Mouse (Mus musculus) erythroid progenitor cell, adult 5-6 weeks (primary cell): Measurements from ENCODE around the gene Snx21. TPM values are rescaled to one million over a fixed set of nuclear protein-coding genes. Genes with fewer than 3 reads are reported as not detected.

Source experiments
- ATAC-seq: replicated peaks from 2 replicates; pipeline ENCODE4 v1.8.0; 2016; ENCODE audit warnings: moderate number of reproducible peaks, mild to moderate bottlenecking, moderate TSS enrichment, inconsistent platforms; ENCODE audit not compliant: poor library complexity, low FRiP score, severe bottlenecking
- total RNA-seq, 2 experiments: library from RNA; stranded (forward) in 1 of 2; stranded (reverse) in 1 of 2; fragments of 150-400 nt in 1 of 2; fragments of 186-747, 209-891 nt in 1 of 2; gene quantifications; 2 replicates each; pipeline versions ENCODE4 v1.2.3 to v1.2.4; 2015 to 2017; ENCODE audit warnings: low replicate concordance in 2 of 2

Snx21 gene
- total RNA-seq, 2 experiments from 2014 or later: not detected

- peak; percentile 95 for ATAC-seq
Measured at GRCm38 (mm10) chr2:164822636-164823165, 37.1 kb downstream of the Snx21 start, which contains the start of gene Zswim1. Zswim1 (plus strand) TSS chr2:164822686.

- ATAC-seq: peak; percentile 50
Measured at GRCm38 (mm10) chr2:164823181-164823585, 37.6 kb downstream of the Snx21 start.

DNA sequence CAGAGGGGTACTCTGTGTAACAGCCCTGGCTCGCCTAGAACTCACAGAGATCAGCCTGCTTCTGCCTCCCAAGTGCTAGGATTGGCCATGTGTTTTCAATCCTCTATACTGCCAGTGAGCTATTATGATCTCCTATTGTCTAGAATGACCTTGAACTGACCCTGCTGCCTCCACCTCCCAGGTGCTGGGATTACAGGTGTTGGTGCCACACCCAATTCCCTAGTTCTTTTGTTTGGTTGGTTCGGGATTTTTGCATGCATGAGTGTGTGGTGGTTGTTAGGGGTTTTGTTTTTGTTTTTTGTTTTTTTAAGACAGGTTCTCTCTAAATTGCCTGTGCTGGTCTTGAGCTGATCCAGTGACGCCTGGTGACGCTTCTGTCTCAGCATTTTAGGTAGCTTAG lies 38.3 kb downstream of the Snx21 start:
- ATAC-seq: no peak

GRCm38 (mm10) chr2:164825521-164825920 lies 39.9 kb downstream of the Snx21 start:
- no peak for ATAC-seq

DNA sequence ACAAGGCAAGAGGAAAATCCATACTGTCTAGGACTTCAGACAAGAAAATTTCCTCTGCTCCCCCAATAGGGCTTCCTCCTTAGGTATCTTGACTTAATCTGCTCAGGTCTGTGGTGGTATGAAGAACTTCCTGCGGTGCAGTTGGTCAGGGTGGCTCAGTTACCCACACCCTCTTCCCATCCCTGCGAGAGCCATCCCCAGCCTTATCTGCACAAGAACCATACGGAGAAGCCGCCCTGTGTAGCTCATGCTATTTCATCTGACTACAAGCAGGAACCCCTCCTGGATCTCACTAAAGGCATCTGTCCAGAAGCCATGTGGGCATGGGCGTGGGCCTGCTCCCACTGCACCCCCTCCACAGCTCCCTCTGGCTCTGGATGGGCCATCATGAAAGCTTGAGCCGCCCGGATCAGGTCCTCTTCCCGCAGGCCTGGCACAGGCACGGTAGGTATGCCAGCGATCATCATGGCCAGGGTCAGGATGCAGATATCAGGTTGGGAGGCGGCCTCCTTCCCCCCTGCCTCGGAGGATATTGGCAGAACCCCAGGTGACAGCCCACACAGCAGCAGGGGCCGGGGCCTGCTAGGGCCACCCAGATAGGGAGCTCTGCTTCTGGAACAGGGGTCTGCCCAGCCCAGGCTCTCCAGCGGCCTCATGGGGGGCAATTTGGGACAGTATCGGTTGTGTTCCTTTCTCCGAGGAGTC lies 41.7 kb downstream of the Snx21 start:
- peak; percentile 31; the same call in 1 of the 2 replicates for ATAC-seq

GRCm38 (mm10) chr2:164828437-164828836 lies 42.8 kb downstream of the Snx21 start, which contains the start of gene Spata25:
Spata25 (minus strand) TSS chr2:164828537.
- no peak for ATAC-seq

DNA sequence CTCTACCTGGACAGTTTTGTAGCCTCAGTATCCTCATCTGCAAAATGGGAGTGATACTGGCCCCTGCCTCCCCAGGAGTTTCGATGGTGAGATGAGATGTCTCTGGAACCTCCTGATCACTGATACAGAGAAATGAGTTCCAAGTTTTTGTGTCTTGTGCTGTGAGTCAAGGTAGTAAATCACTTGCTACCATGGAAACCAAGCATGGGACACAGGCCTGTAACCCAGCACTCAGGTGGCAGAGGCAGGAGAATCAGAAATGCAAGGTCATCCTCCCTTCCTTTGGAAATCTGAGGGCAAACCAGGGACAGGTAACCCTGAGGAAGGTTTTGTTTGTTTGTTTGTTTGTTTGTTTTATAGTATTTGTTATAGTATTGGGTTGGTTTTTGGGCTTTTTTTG lies 43.5 kb downstream of the Snx21 start:
- no peak for ATAC-seq

- ATAC-seq: no peak
Measured at GRCm38 (mm10) chr2:164831029-164831428, 45.4 kb downstream of the Snx21 start.

DNA sequence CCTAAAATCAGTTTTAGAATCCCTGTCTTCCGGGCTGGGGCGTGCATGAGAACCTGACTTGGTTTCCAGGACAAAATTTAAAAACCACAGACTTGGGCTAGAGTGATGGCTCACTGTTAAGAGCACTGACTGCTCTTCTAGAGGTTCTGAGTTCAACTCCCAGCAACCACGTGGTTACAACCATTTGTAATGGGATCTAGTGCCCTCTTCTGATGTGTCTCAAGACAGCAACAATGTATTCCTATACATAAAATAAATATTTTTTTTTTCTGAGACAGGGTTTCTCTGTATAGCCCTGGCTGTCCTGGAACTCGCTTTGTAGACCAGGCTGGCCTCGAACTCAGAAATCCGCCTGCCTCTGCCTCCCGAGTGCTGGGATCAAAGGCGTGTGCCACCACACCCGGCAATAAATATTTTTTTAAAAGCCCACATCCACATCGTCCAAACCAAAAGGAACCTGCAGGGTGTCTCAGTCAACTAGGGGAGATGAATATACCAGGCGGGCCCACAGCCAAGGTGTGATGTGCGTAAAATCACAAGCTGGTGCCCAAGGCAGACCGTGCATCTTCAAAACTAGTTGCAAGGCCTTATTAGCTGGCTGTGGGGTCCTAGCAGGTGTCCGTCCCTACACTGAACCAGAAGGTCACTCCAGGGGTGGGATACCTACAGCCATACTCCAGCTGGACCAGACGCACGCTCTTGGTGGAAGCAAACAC lies 46.6 kb downstream of the Snx21 start:
- ATAC-seq: no peak

DNA sequence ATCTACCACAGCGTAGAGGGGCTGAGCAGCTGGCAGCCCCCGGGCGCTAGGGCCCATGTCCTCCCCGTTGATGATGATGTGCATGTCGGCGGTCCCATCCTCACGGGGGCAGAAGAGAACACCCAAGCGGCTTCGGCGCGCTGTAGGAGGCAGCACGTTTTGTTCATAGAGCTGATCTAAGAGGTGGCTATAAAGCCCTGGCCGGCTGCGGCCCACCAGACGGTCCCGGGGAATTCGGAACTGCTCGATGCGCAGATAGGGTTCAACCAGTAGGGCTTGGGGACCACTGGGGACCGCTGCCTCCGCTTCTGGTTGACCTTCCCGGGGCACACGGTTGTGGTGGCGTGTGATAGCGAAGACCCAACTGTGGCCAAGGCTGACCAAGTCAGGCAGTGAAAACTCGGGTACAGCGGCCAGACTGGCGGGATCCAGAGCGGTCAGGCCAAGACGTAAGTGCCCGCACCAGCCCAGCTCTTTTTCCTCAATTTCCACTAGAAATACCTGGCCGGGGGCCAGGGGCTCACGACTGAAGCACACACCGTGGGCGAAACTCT lies 47.2 kb downstream of the Snx21 start, which contains the start of gene Ctsa:
TSS of gene Ctsa (plus strand) at position 126 of the 554 bp plus-strand sequence.
- ATAC-seq: peak; percentile 72

DNA sequence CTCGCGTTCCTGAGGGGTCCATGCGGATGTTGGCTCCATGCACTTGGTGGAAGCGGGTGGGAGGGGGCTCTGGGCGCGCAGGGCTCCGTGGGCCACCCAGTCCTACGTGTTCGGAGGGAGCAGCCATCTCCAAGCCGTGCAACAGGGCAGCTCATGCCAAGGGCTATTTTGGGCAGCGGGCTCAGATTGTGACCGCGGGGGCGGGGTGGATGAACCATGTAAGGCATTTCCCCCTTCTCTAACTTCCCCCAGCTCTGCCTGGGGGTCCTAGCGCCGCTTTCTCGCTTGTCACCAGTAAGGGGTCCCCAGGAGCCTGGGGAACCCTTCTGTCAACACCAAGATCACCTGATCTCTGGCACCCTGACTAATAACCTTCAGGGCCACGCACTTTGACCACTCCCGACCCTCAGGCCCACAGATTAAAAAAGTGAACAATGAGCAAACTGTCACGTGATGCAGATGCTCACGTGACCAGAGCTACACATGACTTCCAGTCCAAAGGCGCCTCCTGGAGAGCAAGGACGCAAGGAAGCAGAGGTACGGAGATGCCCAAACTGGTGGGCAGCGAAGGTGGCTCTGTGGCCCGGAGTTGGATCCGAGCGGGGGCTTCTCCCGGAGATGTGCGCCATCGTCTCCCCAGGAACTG lies 47.8 kb downstream of the Snx21 start, which contains the start of gene Neurl2:
TSS of gene Neurl2 (minus strand) at position 143 of the 646 bp plus-strand sequence.
- peak; percentile 73 for ATAC-seq

- no peak for ATAC-seq
Measured at GRCm38 (mm10) chr2:164834531-164834930, 48.9 kb downstream of the Snx21 start.

- no peak for ATAC-seq
Measured at GRCm38 (mm10) chr2:164835164-164835563, 49.5 kb downstream of the Snx21 start.

Other genes starting within 250 kb of the Snx21 start
- gene Wfdc2, start 223.4 kb upstream of the Snx21 start, total RNA-seq (2015; ENCODE audit: low replicate concordance): not detected in 2 replicates
- not detected in 2 replicates for gene Wfdc2, start 223.4 kb upstream of the Snx21 start, total RNA-seq (2017; ENCODE audit: low replicate concordance)
- gene Spint3, start 212.4 kb upstream of the Snx21 start, total RNA-seq (2015; ENCODE audit: low replicate concordance): not detected in 2 replicates
- not detected in 2 replicates for gene Spint3, start 212.4 kb upstream of the Snx21 start, total RNA-seq (2017; ENCODE audit: low replicate concordance)
- not detected in 2 replicates for gene Wfdc6a, start 200.4 kb upstream of the Snx21 start, total RNA-seq (2015; ENCODE audit: low replicate concordance)
- gene Wfdc6a, start 200.4 kb upstream of the Snx21 start, total RNA-seq (2017; ENCODE audit: low replicate concordance): not detected in 2 replicates
- not detected in 2 replicates for gene Eppin, start 192.2 kb upstream of the Snx21 start, total RNA-seq (2015; ENCODE audit: low replicate concordance)
- not detected in 2 replicates for gene Eppin, start 192.2 kb upstream of the Snx21 start, total RNA-seq (2017; ENCODE audit: low replicate concordance)
- not detected in 2 replicates for gene Wfdc6b, start 172.3 kb upstream of the Snx21 start, total RNA-seq (2015; ENCODE audit: low replicate concordance)
- gene Wfdc6b, start 172.3 kb upstream of the Snx21 start, total RNA-seq (2017; ENCODE audit: low replicate concordance): not detected in 2 replicates
- not detected in 2 replicates for gene Wfdc8, start 172.2 kb upstream of the Snx21 start, total RNA-seq (2015; ENCODE audit: low replicate concordance)
- gene Wfdc8, start 172.2 kb upstream of the Snx21 start, total RNA-seq (2017; ENCODE audit: low replicate concordance): not detected in 2 replicates
- not detected in 2 replicates for gene Wfdc16, start 147.0 kb upstream of the Snx21 start, total RNA-seq (2015; ENCODE audit: low replicate concordance)
- gene Wfdc16, start 147.0 kb upstream of the Snx21 start, total RNA-seq (2017; ENCODE audit: low replicate concordance): not detected in 2 replicates
- gene Wfdc10, start 129.8 kb upstream of the Snx21 start, total RNA-seq (2015; ENCODE audit: low replicate concordance): not detected in 2 replicates
- gene Wfdc10, start 129.8 kb upstream of the Snx21 start, total RNA-seq (2017; ENCODE audit: low replicate concordance): not detected in 2 replicates
- not detected in 2 replicates for gene Wfdc9, start 129.2 kb upstream of the Snx21 start, total RNA-seq (2015; ENCODE audit: low replicate concordance)
- not detected in 2 replicates for gene Wfdc9, start 129.2 kb upstream of the Snx21 start, total RNA-seq (2017; ENCODE audit: low replicate concordance)
- gene Wfdc11, start 111.7 kb upstream of the Snx21 start, total RNA-seq (2015; ENCODE audit: low replicate concordance): not detected in 2 replicates
- gene Wfdc11, start 111.7 kb upstream of the Snx21 start, total RNA-seq (2017; ENCODE audit: low replicate concordance): not detected in 2 replicates
- not detected in 2 replicates for gene Wfdc13, start 100.7 kb upstream of the Snx21 start, total RNA-seq (2015; ENCODE audit: low replicate concordance)
- gene Wfdc13, start 100.7 kb upstream of the Snx21 start, total RNA-seq (2017; ENCODE audit: low replicate concordance): not detected in 2 replicates
- not detected in 2 replicates for gene Spint4, start 87.3 kb upstream of the Snx21 start, total RNA-seq (2015; ENCODE audit: low replicate concordance)
- gene Spint4, start 87.3 kb upstream of the Snx21 start, total RNA-seq (2017; ENCODE audit: low replicate concordance): not detected in 2 replicates
- gene Spint5, start 70.5 kb upstream of the Snx21 start, total RNA-seq (2015; ENCODE audit: low replicate concordance): not detected in 2 replicates
- not detected in 2 replicates for gene Spint5, start 70.5 kb upstream of the Snx21 start, total RNA-seq (2017; ENCODE audit: low replicate concordance)
- 4.2 and 6.1 TPM in 2 replicates for gene Wfdc3, start 39.9 kb upstream of the Snx21 start, total RNA-seq (2015; ENCODE audit: low replicate concordance)
- gene Wfdc3, start 39.9 kb upstream of the Snx21 start, total RNA-seq (2017; ENCODE audit: low replicate concordance): 2.3 and 2.8 TPM in 2 replicates
- 64.6 and 69.2 TPM in 2 replicates for gene Dnttip1, start 39.8 kb upstream of the Snx21 start, total RNA-seq (2015; ENCODE audit: low replicate concordance)
- 44.0 and 58.0 TPM in 2 replicates for gene Dnttip1, start 39.8 kb upstream of the Snx21 start, total RNA-seq (2017; ENCODE audit: low replicate concordance)
- 1,168 and 1,264 TPM in 2 replicates for gene Ube2c, start 15.9 kb upstream of the Snx21 start, total RNA-seq (2015; ENCODE audit: low replicate concordance)
- 649 and 1,020 TPM in 2 replicates for gene Ube2c, start 15.9 kb upstream of the Snx21 start, total RNA-seq (2017; ENCODE audit: low replicate concordance)
- not detected in 2 replicates for gene Tnnc2, start 5.9 kb upstream of the Snx21 start, total RNA-seq (2015; ENCODE audit: low replicate concordance)
- not detected in 2 replicates for gene Tnnc2, start 5.9 kb upstream of the Snx21 start, total RNA-seq (2017; ENCODE audit: low replicate concordance)
- 23.8 and 30.6 TPM in 2 replicates for gene Acot8, start 19.1 kb downstream of the Snx21 start, total RNA-seq (2015; ENCODE audit: low replicate concordance)
- 33.6 and 58.4 TPM in 2 replicates for gene Acot8, start 19.1 kb downstream of the Snx21 start, total RNA-seq (2017; ENCODE audit: low replicate concordance)
- 2.5 and 7.2 TPM in 2 replicates for gene Zswim3, start 19.3 kb downstream of the Snx21 start, total RNA-seq (2015; ENCODE audit: low replicate concordance)
- gene Zswim3, start 19.3 kb downstream of the Snx21 start, total RNA-seq (2017; ENCODE audit: low replicate concordance): 1.3 and 2.3 TPM in 2 replicates
- gene Zswim1, start 36.9 kb downstream of the Snx21 start, total RNA-seq (2015; ENCODE audit: low replicate concordance): 1.1 and 5.4 TPM in 2 replicates
- 0.30 TPM in 1 of 2 replicates, not detected in the other for gene Zswim1, start 36.9 kb downstream of the Snx21 start, total RNA-seq (2017; ENCODE audit: low replicate concordance)
- gene Spata25, start 42.7 kb downstream of the Snx21 start, total RNA-seq (2015; ENCODE audit: low replicate concordance): not detected in 2 replicates
- gene Spata25, start 42.7 kb downstream of the Snx21 start, total RNA-seq (2017; ENCODE audit: low replicate concordance): not detected in 2 replicates
- 34.0 and 35.3 TPM in 2 replicates for gene Ctsa, start 47.0 kb downstream of the Snx21 start, total RNA-seq (2015; ENCODE audit: low replicate concordance)
- 38.9 and 43.0 TPM in 2 replicates for gene Ctsa, start 47.0 kb downstream of the Snx21 start, total RNA-seq (2017; ENCODE audit: low replicate concordance)
- not detected in 2 replicates for gene Neurl2, start 47.6 kb downstream of the Snx21 start, total RNA-seq (2015; ENCODE audit: low replicate concordance)
- 1.2 TPM in 1 of 2 replicates, not detected in the other for gene Neurl2, start 47.6 kb downstream of the Snx21 start, total RNA-seq (2017; ENCODE audit: low replicate concordance)
- 1.3 and 5.0 TPM in 2 replicates for gene Pltp, start 71.9 kb downstream of the Snx21 start, total RNA-seq (2015; ENCODE audit: low replicate concordance)
- gene Pltp, start 71.9 kb downstream of the Snx21 start, total RNA-seq (2017; ENCODE audit: low replicate concordance): 0.23 TPM in 1 of 2 replicates, not detected in the other
- gene Pcif1, start 93.5 kb downstream of the Snx21 start, total RNA-seq (2015; ENCODE audit: low replicate concordance): 57.7 and 71.3 TPM in 2 replicates
- gene Pcif1, start 93.5 kb downstream of the Snx21 start, total RNA-seq (2017; ENCODE audit: low replicate concordance): 36.3 and 42.7 TPM in 2 replicates
- 25.2 and 25.6 TPM in 2 replicates for gene Zfp335, start 125.9 kb downstream of the Snx21 start, total RNA-seq (2015; ENCODE audit: low replicate concordance)
- 14.9 and 16.3 TPM in 2 replicates for gene Zfp335, start 125.9 kb downstream of the Snx21 start, total RNA-seq (2017; ENCODE audit: low replicate concordance)
- 41.1 and 44.7 TPM in 2 replicates for gene Mmp9, start 155.0 kb downstream of the Snx21 start, total RNA-seq (2015; ENCODE audit: low replicate concordance)
- gene Mmp9, start 155.0 kb downstream of the Snx21 start, total RNA-seq (2017; ENCODE audit: low replicate concordance): 21.5 and 25.3 TPM in 2 replicates
- not detected in 2 replicates for gene Slc12a5, start 175.0 kb downstream of the Snx21 start, total RNA-seq (2015; ENCODE audit: low replicate concordance)
- not detected in 2 replicates for gene Slc12a5, start 175.0 kb downstream of the Snx21 start, total RNA-seq (2017; ENCODE audit: low replicate concordance)
- 8.4 and 9.0 TPM in 2 replicates for gene Ncoa5, start 249.0 kb downstream of the Snx21 start, total RNA-seq (2015; ENCODE audit: low replicate concordance)
- 13.5 and 20.0 TPM in 2 replicates for gene Ncoa5, start 249.0 kb downstream of the Snx21 start, total RNA-seq (2017; ENCODE audit: low replicate concordance)